Mouse (Mus musculus) heart, embryonic 11.5 days (tissue): ENCODE measurements around the gene Olfr16. TPM values are rescaled to one million over a fixed set of nuclear protein-coding genes. Genes with fewer than 3 reads are reported as not detected.

Experiments used
- ATAC-seq: fragments of 200-750 bp; cut with Nextera tagmentation; replicated peaks from 2 replicates; pipeline ENCODE4 v1.8.0; 2017; ENCODE audit warnings: moderate library complexity; ENCODE audit not compliant: insufficient number of reproducible peaks, low FRiP score, low TSS enrichment
- H3K27ac ChIP-seq: fragments of 300-500 bp; sonication (generic); 2 replicates; pipeline ENCODE4 v1.5.1; 2014; ENCODE audit warnings: mild to moderate bottlenecking, low read depth, low read length
- H3K27me3 ChIP-seq: fragments of 300-500 bp; sonication (generic); 2 replicates; pipeline ENCODE4 v1.6.1; 2014; ENCODE audit warnings: mild to moderate bottlenecking, low read length, mixed read lengths; ENCODE audit not compliant: control insufficient read depth, insufficient read depth
- H3K36me3 ChIP-seq: fragments of 300-500 bp; sonication (generic); 2 replicates; pipeline ENCODE4 v1.6.1; 2014; ENCODE audit warnings: mild to moderate bottlenecking, low read length, moderate library complexity, mixed read lengths; ENCODE audit not compliant: control insufficient read depth, insufficient read depth
- H3K4me1 ChIP-seq: fragments of 300-500 bp; sonication (generic); 2 replicates; pipeline ENCODE4 v1.6.1; 2014; ENCODE audit warnings: low read length; ENCODE audit not compliant: control insufficient read depth, insufficient read depth
- H3K4me2 ChIP-seq: fragments of 300-500 bp; sonication (generic); 2 replicates; pipeline ENCODE4 v1.6.1; 2014; ENCODE audit warnings: mild to moderate bottlenecking, moderate library complexity
- H3K4me3 ChIP-seq: fragments of 300-500 bp; sonication (generic); 2 replicates; pipeline ENCODE4 v1.5.1; 2014; ENCODE audit warnings: low read depth, low read length
- H3K9ac ChIP-seq: fragments of 300-500 bp; sonication (generic); 2 replicates; pipeline ENCODE4 v1.6.1; 2014; ENCODE audit warnings: mild to moderate bottlenecking, low read depth, low read length, moderate library complexity
- H3K9me3 ChIP-seq: fragments of 300-500 bp; sonication (generic); replicated peaks from 2 replicates; pipeline ENCODE4 v1.6.1; 2016; ENCODE audit warnings: low read length; ENCODE audit not compliant: control insufficient read depth
- WGBS: fragments of 180-500 bp; shearing (Covaris S2); extraction: QIAGEN DNeasy Blood & Tissue Kit; methylation state at CpG from one replicate; pipeline ENCODE4 v1.1.7; 2014; ENCODE audit not compliant: insufficient replicate concordance; 5-methylcytosine and 5-hydroxymethylcytosine counted together
- polyA plus RNA-seq: library from polyadenylated mRNA; unstranded; fragments of >200 nt; fragmentation: Nextera tagmentation; extraction: Ambion mirVana; gene quantifications from 2 replicates; pipeline ENCODE4 v1.2.1, GENCODE M21; 2014

Olfr16 gene
- polyA plus RNA-seq, 1 experiment from 2014 or later = not detected

GRCm38 (mm10) chr1:172990635-172991009 lies 40.4 kb downstream of the Olfr16 start:
- Histone ChIP-seq H3K9me3 (no peaks in the 10 kb centered on the region), H3K4me2 (no peak overlapping the region), H3K36me3 (no peaks in the 10 kb centered on the region), H3K27me3 (no peaks in the 10 kb centered on the region), H3K9ac (no peak overlapping the region), H3K4me1 (no peaks in the 10 kb centered on the region), H3K27ac (no peak overlapping the region), H3K4me3 (no peak overlapping the region)
- ATAC-seq = no peak
- WGBS = 74% methylated on average over 3 of the region's 3 CpGs

Other genes with a start within 250 kb of the Olfr16 start
- 0.27 TPM in 1 of 2 replicates, not detected in the other for gene Apcs, start 55.4 kb upstream of the Olfr16 start, polyA plus RNA-seq
- gene Olfr1408, start 187.0 kb downstream of the Olfr16 start, polyA plus RNA-seq = not detected in 2 replicates
- not detected in 2 replicates for gene Olfr1406, start 240.2 kb downstream of the Olfr16 start, polyA plus RNA-seq
- not detected in 2 replicates for gene Olfr218, start 247.4 kb downstream of the Olfr16 start, polyA plus RNA-seq